ENCODE assay signal across 8 mouse cellular contexts in genomic region chr10:115846930-115847329, GRCm38 (mm10). TPM values are rescaled to one million over a fixed set of nuclear protein-coding genes. Genes with fewer than 3 reads are reported as not detected.
DNase-seq lines count a peak whose midpoint lies in the region; ATAC-seq and TF ChIP-seq lines count a peak whose summit lies in the region.
"Had no signal": no experiment of that assay in that cellular context is flagged by ENCODE, and none has a peak within 500 bp of the region (broad histone marks: within the 10 kb centered on the region; RNA-seq: fewer than 3 reads in every experiment).

No protein-coding gene starts in this region.

- no peak for TF ChIP-seq POLR2A in embryonic fibroblast, embryonic 13.5 days (IDR thresholded peaks at IDR 0.05; ENCODE audit: low read depth, low read length)

- H3K9me3 ChIP-seq in heart, postnatal 0 days (replicated peaks; ENCODE audit: control insufficient read depth, low read length), result no peaks in the 10 kb centered on the region

- H3K9ac ChIP-seq in heart, postnatal 0 days (replicated peaks; ENCODE audit: low read depth, low read length), result no peak overlapping the region

- H3K4me2 ChIP-seq in heart, postnatal 0 days (ENCODE audit: low read depth, low read length), result peak overlapping the region; percentile 16; the same call in 1 of the 2 replicates

- no peaks in the 10 kb centered on the region for H3K36me3 ChIP-seq in heart, postnatal 0 days (replicated peaks; ENCODE audit: control insufficient read depth, insufficient read depth, low read length)

- intact Hi-C loops in heart, postnatal 14 days (cut with DNase I), result no loop called here

- TF ChIP-seq CTCF in heart, postnatal 0 days (IDR thresholded peaks at IDR 0.05; ENCODE audit: low read depth), result no peak
- TF ChIP-seq CTCF in embryonic fibroblast, embryonic 13.5 days (IDR thresholded peaks at IDR 0.05; ENCODE audit: borderline replicate concordance, insufficient read depth, low read length), result no peak

- DNase-seq in heart, postnatal 0 days (ENCODE audit: low spot score), result no peak
- no peak for DNase-seq in heart, postnatal 14 days
- peak; percentile 68 for DNase-seq in embryo, embryonic 11 days
- peak; percentile 73 for DNase-seq in mesoderm, embryonic 11.5 days (ENCODE audit: low read depth, low spot score)
- no peak for DNase-seq in left cerebral cortex, adult 18-20 months (ENCODE audit: low spot score in 2 of 2)
- DNase-seq in adipocyte (ENCODE audit: low spot score), result no peak

- ATAC-seq in heart, postnatal 0 days (ENCODE audit: insufficient read depth, low read depth), result no peak

- WGBS in heart, postnatal 0 days, result 50% methylated on average over 18 of the region's 18 CpGs

- no peak overlapping the region for H3K27ac ChIP-seq in heart, postnatal 0 days (ENCODE audit: low read depth)
- peak overlapping the region; percentile 62; the same call in 1 of the 2 replicates for H3K27ac ChIP-seq in embryonic fibroblast, embryonic 13.5 days (ENCODE audit: insufficient read depth, low read length)
- H3K27ac ChIP-seq: left cerebral cortex, adult 2 months had no signal

- no peak overlapping the region for H3K4me3 ChIP-seq in heart, postnatal 0 days (ENCODE audit: low read depth, low read length)
- no peak overlapping the region for H3K4me3 ChIP-seq in embryonic fibroblast, embryonic 13.5 days (ENCODE audit: insufficient read depth, low read length)
- H3K4me3 ChIP-seq: left cerebral cortex, adult 2 months had no signal

- TF ChIP-seq EP300 in heart, postnatal 0 days (IDR thresholded peaks at IDR 0.05; ENCODE audit: low read depth), result no peak

- no peaks in the 10 kb centered on the region for H3K27me3 ChIP-seq in heart, postnatal 0 days (ENCODE audit: control insufficient read depth, insufficient read depth, low read length)

- H3K4me1 ChIP-seq in heart, postnatal 0 days (ENCODE audit: control insufficient read depth, insufficient read depth), result no peaks in the 10 kb centered on the region; the same call in 1 of the 2 replicates
- H3K4me1 ChIP-seq in embryonic fibroblast, embryonic 13.5 days (ENCODE audit: control insufficient read depth, insufficient read depth, low read length), result peaks cover 2% of the 10 kb centered on the region; the same call in 1 of the 2 replicates

RNA-seq across cellular contexts. Expression of gene Tspan8, which starts 30.3 kb away (rescaled TPM):
- 1.9 and 4.4 TPM in 2 replicates for total RNA-seq in heart, postnatal 0 days (2014; rRNA removed; ENCODE audit: low replicate concordance)
- 2.1 and 2.5 TPM in 2 replicates for polyA plus RNA-seq in heart, postnatal 0 days (2015; fragmentation: Nextera tagmentation; extraction: Ambion mirVana)
- total RNA-seq in heart, postnatal 14 days (2021), result 1 to 10 TPM; 1.8 to 2.5 TPM
- not detected in 2 replicates for polyA plus RNA-seq in embryonic fibroblast, embryonic 13.5 days (2011; ENCODE audit: insufficient read length, low read depth, missing spikeins)
- total RNA-seq in left cerebral cortex, adult 18-20 months (2021), result under 1 TPM; 0.28 to 0.98 TPM

Comparison
In these comparisons a context has a peak if more than half of its experiments do, and no peak if none do; other contexts are left out.
1. DNase-seq: peak in embryo, embryonic 11 days (single experiment) and mesoderm, embryonic 11.5 days (single experiment); none in heart, postnatal 0 days (single experiment), heart, postnatal 14 days (0 of 2), left cerebral cortex, adult 18-20 months (0 of 2) and adipocyte (single experiment).